Comparison of ENCODE assay signal across 8 mouse cellular contexts in genomic region chr10:80561116-80561944, GRCm38 (mm10). TPM values are rescaled to one million over a fixed set of nuclear protein-coding genes. Genes with fewer than 3 reads are reported as not detected.
DNase-seq lines count a peak whose midpoint lies in the region; ATAC-seq lines count a peak whose summit lies in the region.

Gene Rexo1 (minus strand): TSS chr10:80561560.

- peak; percentile 92 for DNase-seq in T-cell, adult 2 months (ENCODE audit: low spot score)
- peak; percentile 92 to 97 for DNase-seq in cerebellum, postnatal 36 days
- DNase-seq in frontal cortex, postnatal 36 days (ENCODE audit: low spot score in 2 of 2): peak; percentile 95 to 97
- DNase-seq in left cerebral cortex, adult 11 months (ENCODE audit: low spot score): peak; percentile 90
- DNase-seq in lung, postnatal 4 days: peak; percentile 94 to 95
- DNase-seq in retina, postnatal 7 days (ENCODE audit: low read depth, low spot score): peak; percentile 91
- DNase-seq in urinary bladder, adult 2 months (ENCODE audit: low spot score): peak; percentile 88

- under 1% methylated on average over 66 of the region's 72 CpGs for WGBS in hindbrain, embryonic 15.5 days

- no peaks in the 10 kb centered on the region for H3K9me3 ChIP-seq in hindbrain, embryonic 15.5 days

- peak within 1 kb of the TSS; percentile 87 for H3K9ac ChIP-seq in hindbrain, embryonic 15.5 days

- peak within 1 kb of the TSS; percentile 97 for H3K27ac ChIP-seq in hindbrain, embryonic 15.5 days (replicated peaks)

- no peaks in the 10 kb centered on the region for H3K27me3 ChIP-seq in hindbrain, embryonic 15.5 days

- H3K36me3 ChIP-seq in hindbrain, embryonic 15.5 days: no peaks in the 10 kb centered on the region

- peaks cover 53% of the 10 kb centered on the region for H3K4me1 ChIP-seq in hindbrain, embryonic 15.5 days (replicated peaks)

- H3K4me3 ChIP-seq in hindbrain, embryonic 15.5 days: peak within 1 kb of the TSS; percentile 80

- peak within 1 kb of the TSS; percentile 79 for H3K4me2 ChIP-seq in hindbrain, embryonic 15.5 days

- ATAC-seq in hindbrain, embryonic 15.5 days (ENCODE audit: low FRiP score, low read depth): peak; percentile 83

RNA-seq across cellular contexts. Expression of gene Rexo1, which starts in this region (rescaled TPM):
- polyA plus RNA-seq in hindbrain, embryonic 15.5 days (2015; fragmentation: Nextera tagmentation; extraction: Ambion mirVana): 30.0 and 33.7 TPM in 2 replicates
- polyA plus RNA-seq in urinary bladder, adult 2 months (2012; rRNA removed): 21.2 and 26.6 TPM in 2 replicates

Comparison
In these comparisons a context has a peak if more than half of its experiments do, and no peak if none do; other contexts are left out.
1. Peak in every context shown above with its lines: DNase-seq, ATAC-seq, H3K4me3 ChIP-seq and H3K27ac ChIP-seq.